Mouse (Mus musculus): ENCODE results near the gene Vpreb1. TPM values are rescaled to one million over a fixed set of nuclear protein-coding genes. Genes with fewer than 3 reads are reported as not detected.

Gene Vpreb1
- polyA plus RNA-seq (2015; fragmentation: Nextera tagmentation; extraction: Ambion mirVana), result 1.1 and 1.4 TPM in 2 replicates

DNA sequence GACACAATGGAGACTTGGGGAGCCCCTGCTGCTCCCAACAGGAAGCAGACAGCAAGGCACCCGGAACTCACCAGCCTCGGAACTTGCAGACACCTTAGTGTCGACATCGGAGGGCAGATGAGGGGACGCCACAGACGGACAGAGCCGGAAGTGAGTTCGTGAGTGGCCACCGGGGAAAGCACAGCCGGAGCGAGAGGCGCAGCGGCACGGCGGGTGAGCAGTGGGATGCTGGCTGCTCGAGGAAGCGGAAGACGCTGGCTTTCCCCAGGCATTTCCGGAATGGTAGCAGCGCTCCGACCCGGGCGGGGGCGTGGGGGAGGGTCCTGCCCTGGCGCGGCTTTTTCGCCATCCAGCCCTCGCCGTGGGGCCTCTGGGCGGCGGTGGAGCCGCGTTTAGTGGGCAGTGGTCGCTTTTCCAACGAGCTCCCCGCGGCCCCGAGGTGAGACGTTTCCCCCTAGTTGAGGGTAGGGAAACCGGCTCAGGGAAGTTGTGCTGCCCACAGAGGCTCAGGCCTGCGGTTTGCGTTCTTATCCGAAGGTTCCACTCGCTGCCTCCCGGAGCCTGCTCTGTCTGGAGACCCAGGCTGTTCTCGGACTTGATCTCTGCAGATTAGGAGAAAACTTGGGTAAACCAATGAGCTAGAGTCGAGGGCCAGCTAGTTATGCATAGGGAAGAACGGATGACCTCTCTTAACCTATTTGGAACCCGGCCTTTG is at the start of gene Vpreb1, which contains the start of gene Top3b:
TSS of gene Vpreb1 (minus strand) at position 227 of the 715 bp plus-strand sequence.
TSS of gene Top3b (plus strand) at position 120 of the 715 bp plus-strand sequence.
- under 1% methylated on average over 49 of the region's 49 CpGs for WGBS
- peaks cover 18% of the 10 kb centered on the region for H3K4me1 ChIP-seq (replicated peaks)
- ATAC-seq (replicated peaks; ENCODE audit: insufficient number of reproducible peaks, insufficient read depth, low FRiP score, low read depth), result peak; percentile 94
- no peaks in the 10 kb centered on the region for H3K27me3 ChIP-seq
- H3K36me3 ChIP-seq, result peaks cover 6% of the 10 kb centered on the region
- H3K27ac ChIP-seq, result peak within 1 kb of the TSS; percentile 94
- peak within 1 kb of the TSS; percentile 86 for H3K9ac ChIP-seq
- H3K4me2 ChIP-seq, result peak within 1 kb of the TSS; percentile 59
- no peaks in the 10 kb centered on the region for H3K9me3 ChIP-seq (replicated peaks)
- H3K4me3 ChIP-seq, result peak within 1 kb of the TSS; percentile 75

DNA sequence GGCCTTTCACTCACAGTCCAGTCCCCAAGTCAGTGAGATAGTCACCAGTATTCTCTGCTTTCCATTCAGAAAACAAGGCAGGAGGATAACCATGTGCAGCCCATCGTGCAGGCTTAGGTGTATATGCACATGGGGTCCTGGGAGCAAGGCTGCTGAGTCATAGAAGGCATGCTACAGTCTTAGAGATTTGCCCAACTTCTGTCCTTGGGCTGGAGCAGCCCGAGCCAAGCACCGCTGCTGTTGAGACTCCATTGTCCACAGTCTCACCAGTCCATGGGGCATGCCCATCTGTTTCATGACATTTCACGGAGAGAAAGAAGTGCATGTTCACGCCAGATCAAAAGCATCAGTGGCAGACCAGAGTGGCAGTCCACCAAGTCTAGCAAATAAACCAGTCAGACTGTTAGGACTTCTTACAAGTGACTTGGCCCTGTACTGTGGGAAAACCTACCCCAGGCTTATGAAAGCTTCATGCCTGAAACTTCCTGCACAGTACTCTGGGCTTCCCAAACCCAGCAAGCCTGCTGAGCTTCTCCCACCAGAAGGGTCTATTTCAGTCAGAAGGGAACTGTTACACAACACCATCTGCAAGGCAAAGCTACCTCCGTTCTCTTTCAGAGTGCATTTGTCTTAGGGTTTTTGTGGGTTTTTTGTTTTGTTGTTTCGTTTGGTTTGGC is 47.9 kb upstream of the Vpreb1 start:
- Histone ChIP-seq H3K4me1 (replicated peaks) (no peaks in the 10 kb centered on the region), H3K9me3 (replicated peaks) (no peaks in the 10 kb centered on the region), H3K4me3 (no peak overlapping the region), H3K36me3 (peaks cover 53% of the 10 kb centered on the region), H3K27ac (no peak overlapping the region), H3K9ac (no peak overlapping the region), H3K4me2 (no peak overlapping the region), H3K27me3 (no peaks in the 10 kb centered on the region)
- no peak for ATAC-seq (replicated peaks; ENCODE audit: insufficient number of reproducible peaks, insufficient read depth, low FRiP score, low read depth)
- WGBS, result 92% methylated on average over 7 of the region's 7 CpGs

DNA sequence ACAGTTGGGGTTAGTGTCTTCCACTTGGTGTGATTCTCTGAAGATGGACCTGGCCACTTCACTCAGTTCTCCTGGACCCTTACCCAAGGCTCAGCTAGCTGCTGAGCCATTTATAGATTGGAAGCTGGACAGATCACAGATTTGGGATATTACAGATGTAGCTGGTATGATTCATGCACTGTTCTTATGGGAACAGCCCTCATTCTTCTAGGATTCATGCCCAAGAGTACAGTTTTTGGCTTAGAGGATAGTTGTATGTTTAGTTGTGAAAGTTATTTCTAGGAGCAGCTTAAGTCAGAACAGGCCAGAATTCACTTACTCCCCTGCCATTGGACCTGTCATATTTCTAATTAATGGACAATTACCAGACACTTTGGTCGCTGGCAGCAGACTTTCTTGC is 42.8 kb upstream of the Vpreb1 start:
- H3K4me1 ChIP-seq (replicated peaks), result 0 out of 2 replicates have a peak, but pooled peaks cover 5% of the 10 kb centered on the region
- H3K27me3 ChIP-seq, result no peaks in the 10 kb centered on the region
- no peak for ATAC-seq (replicated peaks; ENCODE audit: insufficient number of reproducible peaks, insufficient read depth, low FRiP score, low read depth)
- no peaks in the 10 kb centered on the region for H3K9me3 ChIP-seq (replicated peaks)
- H3K4me2 ChIP-seq, result no peak overlapping the region
- H3K9ac ChIP-seq, result no peak overlapping the region
- H3K36me3 ChIP-seq, result peaks cover 48% of the 10 kb centered on the region
- H3K4me3 ChIP-seq, result no peak overlapping the region
- no peak overlapping the region for H3K27ac ChIP-seq
- 78% methylated on average over 1 of the region's 1 CpGs for WGBS

DNA sequence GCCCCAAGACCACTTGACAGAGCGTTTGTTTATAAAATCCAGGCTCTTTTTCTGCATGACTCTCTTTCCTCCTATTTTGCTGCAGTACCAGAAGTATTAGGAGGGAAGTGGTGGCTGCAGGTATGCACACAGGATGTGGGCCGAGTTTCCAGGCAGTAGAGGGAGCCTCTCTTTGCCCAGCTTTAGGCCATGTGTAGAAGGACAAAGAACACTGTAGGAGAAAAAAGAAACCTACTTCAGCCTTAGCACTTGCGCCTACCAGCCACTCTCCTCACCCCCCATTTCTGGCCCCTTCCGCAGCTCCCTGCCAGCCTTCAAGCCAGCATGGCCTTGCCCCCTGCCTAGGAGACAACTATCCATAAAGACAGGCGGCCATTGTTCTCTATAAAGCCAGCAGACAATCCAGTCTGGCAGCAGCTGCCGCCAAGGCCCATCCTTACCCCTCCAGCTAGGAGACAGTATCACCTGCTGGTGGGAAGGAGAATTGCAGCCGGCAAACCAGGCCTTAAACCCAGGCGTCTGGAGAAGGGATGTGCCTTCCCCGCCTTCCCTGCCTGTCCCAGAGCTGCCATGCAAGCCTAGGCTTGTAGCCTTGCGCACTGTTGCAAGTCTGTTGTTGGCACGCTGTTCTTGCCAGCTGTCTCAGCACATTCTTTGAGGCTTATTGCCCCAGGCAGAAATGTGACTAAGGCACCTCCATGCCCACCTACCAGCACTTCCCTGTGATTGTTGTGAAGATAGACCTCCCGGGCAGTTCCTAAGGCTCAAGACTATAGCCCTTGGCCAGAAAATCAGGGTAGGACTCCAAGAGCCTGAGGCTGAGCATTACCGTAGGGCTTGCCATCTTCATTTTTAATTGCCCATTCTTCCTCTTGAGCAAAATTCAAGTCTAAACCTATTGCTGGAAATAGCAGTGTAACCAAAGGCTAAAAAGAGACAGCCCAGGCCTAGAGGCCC is 41.3 kb upstream of the Vpreb1 start:
- ATAC-seq (replicated peaks; ENCODE audit: insufficient number of reproducible peaks, insufficient read depth, low FRiP score, low read depth), result peak; percentile 63
- peaks cover 41% of the 10 kb centered on the region for H3K36me3 ChIP-seq
- H3K4me2 ChIP-seq, result no peak overlapping the region
- H3K9ac ChIP-seq, result no peak overlapping the region
- peak overlapping the region; percentile 58 for H3K27ac ChIP-seq
- 0 out of 2 replicates have a peak, but pooled peaks cover 8% of the 10 kb centered on the region for H3K4me1 ChIP-seq (replicated peaks)
- H3K4me3 ChIP-seq, result no peak overlapping the region
- no peaks in the 10 kb centered on the region for H3K27me3 ChIP-seq
- H3K9me3 ChIP-seq (replicated peaks), result no peaks in the 10 kb centered on the region
- 42% methylated on average over 13 of the region's 13 CpGs for WGBS

DNA sequence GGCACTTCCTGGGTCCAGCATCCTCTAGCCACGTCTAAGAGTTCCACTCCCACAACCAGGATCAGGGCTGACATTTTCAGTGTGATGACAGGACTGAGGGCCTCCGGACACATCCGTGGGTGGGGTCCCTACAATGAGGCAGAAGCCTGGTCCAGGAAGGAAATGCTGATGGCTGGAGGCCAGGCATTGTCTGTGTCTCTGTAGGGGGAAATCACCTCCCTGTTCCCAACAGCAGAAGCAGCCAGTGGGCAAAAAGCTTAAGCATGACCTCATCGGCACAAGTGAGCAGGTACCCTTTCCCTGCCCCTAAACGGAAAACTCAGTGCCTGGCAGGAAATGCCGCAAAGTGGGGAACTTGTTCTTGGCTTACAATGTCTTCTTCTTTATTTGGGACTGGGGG is 37.2 kb upstream of the Vpreb1 start:
- H3K9ac ChIP-seq, result no peak overlapping the region
- ATAC-seq (replicated peaks; ENCODE audit: insufficient number of reproducible peaks, insufficient read depth, low FRiP score, low read depth), result peak; percentile 79
- no peaks in the 10 kb centered on the region for H3K9me3 ChIP-seq (replicated peaks)
- no peak overlapping the region for H3K4me3 ChIP-seq
- 0 out of 2 replicates have a peak, but pooled peaks cover 12% of the 10 kb centered on the region for H3K4me1 ChIP-seq (replicated peaks)
- peaks cover 15% of the 10 kb centered on the region for H3K36me3 ChIP-seq
- WGBS, result 33% methylated on average over 6 of the region's 6 CpGs
- H3K27me3 ChIP-seq, result no peaks in the 10 kb centered on the region
- H3K4me2 ChIP-seq, result no peak overlapping the region
- H3K27ac ChIP-seq, result peak overlapping the region; percentile 79

GRCm38 (mm10) chr16:16903188-16903587 is 32.5 kb upstream of the Vpreb1 start:
- Histone ChIP-seq H3K4me1 (replicated peaks) (0 out of 2 replicates have a peak, but pooled peaks cover 7% of the 10 kb centered on the region), H3K9me3 (replicated peaks) (no peaks in the 10 kb centered on the region), H3K27me3 (no peaks in the 10 kb centered on the region), H3K27ac (no peak overlapping the region; the same call in 1 of the 2 replicates), H3K4me2 (no peak overlapping the region), H3K36me3 (peaks cover 7% of the 10 kb centered on the region), H3K9ac (no peak overlapping the region), H3K4me3 (no peak overlapping the region)
- no peak for ATAC-seq (replicated peaks; ENCODE audit: insufficient number of reproducible peaks, insufficient read depth, low FRiP score, low read depth)
- WGBS, result 70% methylated on average over 5 of the region's 5 CpGs

GRCm38 (mm10) chr16:16902329-16902728 is 31.7 kb upstream of the Vpreb1 start:
- Histone ChIP-seq H3K9ac (no peak overlapping the region), H3K4me1 (replicated peaks) (peaks cover 9% of the 10 kb centered on the region; the same call in 1 of the 2 replicates), H3K9me3 (replicated peaks) (no peaks in the 10 kb centered on the region), H3K36me3 (peaks cover 7% of the 10 kb centered on the region), H3K27me3 (no peaks in the 10 kb centered on the region), H3K27ac (peak overlapping the region; percentile 17; the same call in 1 of the 2 replicates), H3K4me2 (no peak overlapping the region), H3K4me3 (no peak overlapping the region)
- 72% methylated on average over 4 of the region's 4 CpGs for WGBS
- ATAC-seq (replicated peaks; ENCODE audit: insufficient number of reproducible peaks, insufficient read depth, low FRiP score, low read depth), result no peak

DNA sequence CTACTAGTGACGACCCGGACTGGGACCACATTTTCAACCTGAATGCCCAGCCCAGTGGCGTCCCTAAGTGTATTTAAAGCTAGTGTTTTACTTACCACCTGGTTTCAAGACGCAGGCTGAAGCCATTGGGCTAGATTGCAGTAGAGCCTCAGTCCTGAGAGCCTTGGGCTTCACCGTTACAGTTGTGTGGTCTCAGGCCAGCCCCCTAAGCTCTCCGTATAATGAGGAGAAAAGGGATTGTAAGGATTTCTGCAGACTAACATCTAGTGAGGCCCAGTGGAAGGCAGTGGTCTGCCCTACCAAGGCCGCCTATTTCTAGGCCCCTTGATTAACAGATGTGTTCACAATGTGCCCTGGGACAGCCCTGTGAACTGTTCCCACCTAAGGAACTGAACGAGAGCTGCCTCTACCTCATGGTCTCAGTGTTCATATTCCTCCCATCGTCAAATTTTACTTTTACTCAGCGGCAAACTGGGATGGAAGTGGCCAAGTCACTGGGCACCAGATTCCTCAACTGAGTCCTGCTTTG is 26.5 kb upstream of the Vpreb1 start:
- peak overlapping the region; percentile 66 for H3K27ac ChIP-seq
- peaks cover 12% of the 10 kb centered on the region for H3K4me1 ChIP-seq (replicated peaks)
- no peaks in the 10 kb centered on the region for H3K27me3 ChIP-seq
- H3K36me3 ChIP-seq, result peaks cover 20% of the 10 kb centered on the region
- 25% methylated on average over 10 of the region's 10 CpGs for WGBS
- H3K4me3 ChIP-seq, result peak overlapping the region; percentile 69
- H3K4me2 ChIP-seq, result peak overlapping the region; percentile 83
- no peaks in the 10 kb centered on the region for H3K9me3 ChIP-seq (replicated peaks)
- peak overlapping the region; percentile 70 for H3K9ac ChIP-seq
- no peak for ATAC-seq (replicated peaks; ENCODE audit: insufficient number of reproducible peaks, insufficient read depth, low FRiP score, low read depth)

- ATAC-seq (replicated peaks; ENCODE audit: insufficient number of reproducible peaks, insufficient read depth, low FRiP score, low read depth), result peak; percentile 88
- H3K9me3 ChIP-seq (replicated peaks), result no peaks in the 10 kb centered on the region
- H3K4me2 ChIP-seq, result peak within 1 kb of the TSS; percentile 83
- peak within 1 kb of the TSS; percentile 69 for H3K4me3 ChIP-seq
- peaks cover 12% of the 10 kb centered on the region for H3K4me1 ChIP-seq (replicated peaks)
- H3K27me3 ChIP-seq, result no peaks in the 10 kb centered on the region
- H3K9ac ChIP-seq, result peak within 1 kb of the TSS; percentile 70
- peak within 1 kb of the TSS; percentile 66 for H3K27ac ChIP-seq
- WGBS, result under 1% methylated on average over 29 of the region's 29 CpGs
- H3K36me3 ChIP-seq, result peaks cover 26% of the 10 kb centered on the region
These were observed 25.9 kb upstream of the Vpreb1 start, which contains the start of gene Ppm1f for GRCm38 (mm10) chr16:16896382-16897055. Ppm1f (plus strand) TSS chr16:16896469.

DNA sequence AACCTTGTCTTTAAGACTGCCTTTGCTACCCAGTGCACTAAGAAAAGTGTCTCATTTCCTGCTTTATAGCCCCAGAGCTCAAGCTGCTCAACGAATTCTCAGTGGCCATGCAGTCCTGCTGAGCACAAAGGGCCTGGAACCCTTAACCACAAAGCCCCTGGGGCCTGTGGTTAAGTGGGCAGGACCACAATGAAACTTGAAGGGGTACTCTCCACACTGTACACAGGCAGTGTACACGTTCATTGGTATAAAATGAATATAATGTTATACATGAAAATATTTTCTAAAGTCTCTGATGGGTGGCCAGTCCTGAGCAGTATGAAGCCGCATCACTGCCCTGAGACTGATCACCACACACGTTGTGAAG is 25.4 kb upstream of the Vpreb1 start:
- WGBS, result 29% methylated on average over 4 of the region's 4 CpGs
- Histone ChIP-seq H3K9ac (no peak overlapping the region), H3K9me3 (replicated peaks) (no peaks in the 10 kb centered on the region), H3K36me3 (peaks cover 31% of the 10 kb centered on the region), H3K4me3 (0 out of 2 replicates have a peak overlapping the region, but pooled peaks have one; percentile 69), H3K4me2 (0 out of 2 replicates have a peak overlapping the region, but pooled peaks have one; percentile 83), H3K27me3 (no peaks in the 10 kb centered on the region), H3K27ac (peak overlapping the region; percentile 3; the same call in 1 of the 2 replicates), H3K4me1 (replicated peaks) (peaks cover 12% of the 10 kb centered on the region)
- ATAC-seq (replicated peaks; ENCODE audit: insufficient number of reproducible peaks, insufficient read depth, low FRiP score, low read depth), result peak; percentile 22
